Mouse (Mus musculus) granulocyte monocyte progenitor cell, adult 5-6 weeks (primary cell): ENCODE measurements at regions not wholly inside any gene's neighbourhood (a gene's known extent, or its start where the extent isn't known, plus 50 kb on each side); places are given as distances from the start of the nearest gene placed in this dataset.

Experiments
- ATAC-seq: replicated peaks from 2 replicates; pipeline ENCODE4 v1.8.0; 2016; ENCODE audit warnings: mild to moderate bottlenecking, moderate TSS enrichment, inconsistent platforms; ENCODE audit not compliant: poor library complexity, severe bottlenecking

- ATAC-seq, result no peak
These were observed 54.1 kb upstream of the Cxadr start for GRCm38 (mm10) chr16:78247189-78247588.

- ATAC-seq, result no peak
These were observed 58.6 kb upstream of the Cxadr start for GRCm38 (mm10) chr16:78242678-78243077.

GRCm38 (mm10) chr16:78240152-78240551 is 61.1 kb upstream of the Cxadr start:
- no peak for ATAC-seq

GRCm38 (mm10) chr16:78238052-78238701 is 63.1 kb upstream of the Cxadr start:
- ATAC-seq, result peak; percentile 57

GRCm38 (mm10) chr16:78237641-78238051 is 63.6 kb upstream of the Cxadr start:
- ATAC-seq, result peak; percentile 31

GRCm38 (mm10) chr16:78236746-78237640 is 64.3 kb upstream of the Cxadr start:
- ATAC-seq, result peak; percentile 45

GRCm38 (mm10) chr16:78232205-78232604 is 69.1 kb upstream of the Cxadr start:
- peak; percentile 59 for ATAC-seq

GRCm38 (mm10) chr16:78229013-78229412 is 72.3 kb upstream of the Cxadr start:
- no peak for ATAC-seq

- ATAC-seq, result no peak
These were observed 78.9 kb upstream of the Cxadr start for GRCm38 (mm10) chr16:78222377-78222776.

- no peak for ATAC-seq
These were observed 79.5 kb upstream of the Cxadr start for GRCm38 (mm10) chr16:78221781-78222180.

GRCm38 (mm10) chr16:78217633-78218032 is 83.7 kb upstream of the Cxadr start:
- ATAC-seq, result peak; percentile 81

GRCm38 (mm10) chr16:78216752-78217351 is 84.4 kb upstream of the Cxadr start:
- peak; percentile 92 for ATAC-seq

GRCm38 (mm10) chr16:78211687-78212086 is 89.6 kb upstream of the Cxadr start:
- ATAC-seq, result no peak

- no peak for ATAC-seq
These were observed 93.0 kb upstream of the Cxadr start for GRCm38 (mm10) chr16:78208321-78208720.

- ATAC-seq, result no peak
These were observed 97.0 kb upstream of the Cxadr start for GRCm38 (mm10) chr16:78204332-78204731.

GRCm38 (mm10) chr16:78200044-78200830 is 101.1 kb upstream of the Cxadr start:
- no peak; the same call in 1 of the 2 replicates for ATAC-seq

- no peak for ATAC-seq
These were observed 102.0 kb upstream of the Cxadr start for GRCm38 (mm10) chr16:78199252-78199651.

- peak; percentile 84 for ATAC-seq
These were observed 102.6 kb upstream of the Cxadr start for GRCm38 (mm10) chr16:78198642-78199121.

GRCm38 (mm10) chr16:78197252-78197896 is 103.9 kb upstream of the Cxadr start:
- peak; percentile 69 for ATAC-seq
